Mouse (Mus musculus): ENCODE results near the gene Fcrl5. TPM values are rescaled to one million over a fixed set of nuclear protein-coding genes. Genes with fewer than 3 reads are reported as not detected.
A peak's percentile ranks its signal among the peaks of the same experiment; 100 is the strongest.

Gene Fcrl5
- polyA plus RNA-seq, 1 experiment, result not detected

GRCm38 (mm10) chr3:87515567-87516081 is 80.1 kb downstream of the Fcrl5 start:
- Histone ChIP-seq H3K4me3 (replicated peaks; ENCODE audit: insufficient read depth, low read depth, low read length) (no peak overlapping the region), H3K27me3 (ENCODE audit: control insufficient read depth, insufficient read depth, low read length) (no peaks in the 10 kb centered on the region), H3K27ac (ENCODE audit: insufficient read depth, low read length) (no peak overlapping the region), H3K4me1 (ENCODE audit: control insufficient read depth, insufficient read depth, low read length) (peaks cover 3% of the 10 kb centered on the region; the same call in 1 of the 2 replicates)
- TF ChIP-seq POLR2A (IDR thresholded peaks at IDR 0.05; ENCODE audit: borderline replicate concordance, insufficient read depth, low read length) (no peak), CTCF (IDR thresholded peaks at IDR 0.05; ENCODE audit: borderline replicate concordance, insufficient read depth, low read depth, low read length) (no peak)
- no peak for DNase-seq
- WGBS, result 62% methylated on average over 13 of the region's 13 CpGs

- no peaks in the 10 kb centered on the region for H3K27me3 ChIP-seq (ENCODE audit: control insufficient read depth, insufficient read depth, low read length)
- no peak for TF ChIP-seq POLR2A (IDR thresholded peaks at IDR 0.05; ENCODE audit: borderline replicate concordance, insufficient read depth, low read length)
- no peak for TF ChIP-seq CTCF (IDR thresholded peaks at IDR 0.05; ENCODE audit: borderline replicate concordance, insufficient read depth, low read depth, low read length)
- no peaks in the 10 kb centered on the region for H3K4me1 ChIP-seq (ENCODE audit: control insufficient read depth, insufficient read depth, low read length)
- H3K27ac ChIP-seq (ENCODE audit: insufficient read depth, low read length), result no peak overlapping the region
- no peak for DNase-seq
- no peak overlapping the region for H3K4me3 ChIP-seq (replicated peaks; ENCODE audit: insufficient read depth, low read depth, low read length)
Measured at GRCm38 (mm10) chr3:87518425-87518824, 82.9 kb downstream of the Fcrl5 start.

- H3K27me3 ChIP-seq (ENCODE audit: control insufficient read depth, insufficient read depth, low read length), result no peaks in the 10 kb centered on the region
- peaks cover 3% of the 10 kb centered on the region; the same call in 1 of the 2 replicates for H3K4me1 ChIP-seq (ENCODE audit: control insufficient read depth, insufficient read depth, low read length)
- H3K27ac ChIP-seq (ENCODE audit: insufficient read depth, low read length), result no peak overlapping the region
- whole genome bisulfite sequencing, result 82% methylated on average over 4 of the region's 4 CpGs
- TF ChIP-seq CTCF (IDR thresholded peaks at IDR 0.05; ENCODE audit: borderline replicate concordance, insufficient read depth, low read depth, low read length) (no peak), POLR2A (IDR thresholded peaks at IDR 0.05; ENCODE audit: borderline replicate concordance, insufficient read depth, low read length) (no peak)
- H3K4me3 ChIP-seq (replicated peaks; ENCODE audit: insufficient read depth, low read depth, low read length), result no peak overlapping the region
- no peak for DNase-seq
Measured at GRCm38 (mm10) chr3:87521126-87521525, 85.6 kb downstream of the Fcrl5 start.

GRCm38 (mm10) chr3:87521833-87522232 is 86.3 kb downstream of the Fcrl5 start:
- WGBS, result 11% methylated on average over 1 of the region's 1 CpGs
- DNase-seq, result no peak
- peaks cover 4% of the 10 kb centered on the region; the same call in 1 of the 2 replicates for H3K4me1 ChIP-seq (ENCODE audit: control insufficient read depth, insufficient read depth, low read length)
- H3K4me3 ChIP-seq (replicated peaks; ENCODE audit: insufficient read depth, low read depth, low read length), result no peak overlapping the region
- no peak for TF ChIP-seq POLR2A (IDR thresholded peaks at IDR 0.05; ENCODE audit: borderline replicate concordance, insufficient read depth, low read length)
- no peaks in the 10 kb centered on the region for H3K27me3 ChIP-seq (ENCODE audit: control insufficient read depth, insufficient read depth, low read length)
- no peak overlapping the region for H3K27ac ChIP-seq (ENCODE audit: insufficient read depth, low read length)

- DNase-seq, result no peak
- Histone ChIP-seq H3K27me3 (ENCODE audit: control insufficient read depth, insufficient read depth, low read length) (no peaks in the 10 kb centered on the region), H3K4me1 (ENCODE audit: control insufficient read depth, insufficient read depth, low read length) (peaks cover 12% of the 10 kb centered on the region; the same call in 1 of the 2 replicates), H3K4me3 (replicated peaks; ENCODE audit: insufficient read depth, low read depth, low read length) (no peak overlapping the region), H3K27ac (ENCODE audit: insufficient read depth, low read length) (no peak overlapping the region)
- TF ChIP-seq CTCF (IDR thresholded peaks at IDR 0.05; ENCODE audit: borderline replicate concordance, insufficient read depth, low read depth, low read length), result no peak
- TF ChIP-seq POLR2A (IDR thresholded peaks at IDR 0.05; ENCODE audit: borderline replicate concordance, insufficient read depth, low read length), result no peak
- WGBS, result 94% methylated on average over 9 of the region's 9 CpGs
Measured at GRCm38 (mm10) chr3:87523701-87524100, 88.1 kb downstream of the Fcrl5 start.

- TF ChIP-seq CTCF (IDR thresholded peaks at IDR 0.05; ENCODE audit: borderline replicate concordance, insufficient read depth, low read depth, low read length) (no peak), POLR2A (IDR thresholded peaks at IDR 0.05; ENCODE audit: borderline replicate concordance, insufficient read depth, low read length) (peak; percentile 98)
- Histone ChIP-seq H3K4me1 (ENCODE audit: control insufficient read depth, insufficient read depth, low read length) (peaks cover 12% of the 10 kb centered on the region; the same call in 1 of the 2 replicates), H3K4me3 (replicated peaks; ENCODE audit: insufficient read depth, low read depth, low read length) (peak within 1 kb of the TSS; percentile 99), H3K27ac (ENCODE audit: insufficient read depth, low read length) (peak within 1 kb of the TSS; percentile 96), H3K27me3 (ENCODE audit: control insufficient read depth, insufficient read depth, low read length) (no peaks in the 10 kb centered on the region)
- DNase-seq, result peak; percentile 91
- WGBS, result 4% methylated on average over 64 of the region's 64 CpGs
Measured at GRCm38 (mm10) chr3:87525043-87525836, 89.7 kb downstream of the Fcrl5 start, which contains the start of gene Etv3. Gene Etv3, plus strand, starts transcription at chr3:87525407.

- Histone ChIP-seq H3K4me3 (replicated peaks; ENCODE audit: insufficient read depth, low read depth, low read length) (peak overlapping the region; percentile 99), H3K27me3 (ENCODE audit: control insufficient read depth, insufficient read depth, low read length) (no peaks in the 10 kb centered on the region), H3K27ac (ENCODE audit: insufficient read depth, low read length) (peak overlapping the region; percentile 83), H3K4me1 (ENCODE audit: control insufficient read depth, insufficient read depth, low read length) (peaks cover 12% of the 10 kb centered on the region; the same call in 1 of the 2 replicates)
- TF ChIP-seq CTCF (IDR thresholded peaks at IDR 0.05; ENCODE audit: borderline replicate concordance, insufficient read depth, low read depth, low read length) (no peak), POLR2A (IDR thresholded peaks at IDR 0.05; ENCODE audit: borderline replicate concordance, insufficient read depth, low read length) (no peak)
- DNase-seq, result no peak
- WGBS, result 5% methylated on average over 27 of the region's 27 CpGs
Measured at GRCm38 (mm10) chr3:87525837-87526570, 90.4 kb downstream of the Fcrl5 start.
